ENCODE assay signal across 12 mouse cellular contexts in genomic region chr4:13248406-13249005, GRCm38 (mm10).
A peak's percentile ranks its signal among the peaks of the same experiment; 100 is the strongest.
DNase-seq lines count a peak whose midpoint lies in the region; ATAC-seq and TF ChIP-seq lines count a peak whose summit lies in the region.
"Had no signal": no experiment of that assay in that cellular context is flagged by ENCODE, and none has a peak within 500 bp of the region (broad histone marks: within the 10 kb centered on the region; RNA-seq: fewer than 3 reads in every experiment).

No protein-coding gene starts in this region.

- H3K27ac ChIP-seq in hindbrain, embryonic 15.5 days (replicated peaks): no peak overlapping the region
- H3K27ac ChIP-seq in hindbrain, embryonic 11.5 days (ENCODE audit: low read depth, low read length): no peak overlapping the region
- no peak overlapping the region for H3K27ac ChIP-seq in hindbrain, postnatal 0 days
- H3K27ac ChIP-seq in neural tube, embryonic 14.5 days (ENCODE audit: low read depth, low read length): no peak overlapping the region
- no peak overlapping the region for H3K27ac ChIP-seq in limb, embryonic 10.5 days
- H3K27ac ChIP-seq: stomach, embryonic 15.5 days had no signal

- H3K36me3 ChIP-seq in hindbrain, embryonic 15.5 days: no peaks in the 10 kb centered on the region
- no peaks in the 10 kb centered on the region for H3K36me3 ChIP-seq in hindbrain, embryonic 11.5 days (ENCODE audit: control insufficient read depth, insufficient read depth, low read length)
- no peaks in the 10 kb centered on the region for H3K36me3 ChIP-seq in hindbrain, postnatal 0 days (ENCODE audit: insufficient read depth, low read length)
- no peaks in the 10 kb centered on the region for H3K36me3 ChIP-seq in neural tube, embryonic 14.5 days (ENCODE audit: control insufficient read depth, insufficient read depth, low read length)
- no peaks in the 10 kb centered on the region for H3K36me3 ChIP-seq in limb, embryonic 10.5 days
- H3K36me3 ChIP-seq: stomach, embryonic 15.5 days had no signal

- H3K27me3 ChIP-seq in hindbrain, embryonic 15.5 days: no peaks in the 10 kb centered on the region
- H3K27me3 ChIP-seq in hindbrain, embryonic 11.5 days (ENCODE audit: control insufficient read depth, insufficient read depth, low read length): no peaks in the 10 kb centered on the region
- H3K27me3 ChIP-seq in hindbrain, postnatal 0 days (ENCODE audit: insufficient read depth, low read length): no peaks in the 10 kb centered on the region
- H3K27me3 ChIP-seq in neural tube, embryonic 14.5 days (ENCODE audit: control insufficient read depth, insufficient read depth, low read length): no peaks in the 10 kb centered on the region
- H3K27me3 ChIP-seq in limb, embryonic 10.5 days (ENCODE audit: low read depth, poor library complexity, severe bottlenecking): no peaks in the 10 kb centered on the region
- H3K27me3 ChIP-seq: stomach, embryonic 15.5 days had no signal

- H3K9me3 ChIP-seq in hindbrain, embryonic 15.5 days: no peaks in the 10 kb centered on the region
- no peaks in the 10 kb centered on the region for H3K9me3 ChIP-seq in hindbrain, embryonic 11.5 days (ENCODE audit: control insufficient read depth, low read length)
- H3K9me3 ChIP-seq in hindbrain, postnatal 0 days (ENCODE audit: low read length): no peaks in the 10 kb centered on the region
- no peaks in the 10 kb centered on the region for H3K9me3 ChIP-seq in neural tube, embryonic 14.5 days (ENCODE audit: control insufficient read depth, low read length)
- no peaks in the 10 kb centered on the region for H3K9me3 ChIP-seq in limb, embryonic 10.5 days (replicated peaks)
- H3K9me3 ChIP-seq: stomach, embryonic 15.5 days had no signal

- no peak overlapping the region; the same call in 1 of the 2 replicates for H3K4me2 ChIP-seq in hindbrain, embryonic 15.5 days
- no peak overlapping the region for H3K4me2 ChIP-seq in hindbrain, embryonic 11.5 days (replicated peaks; ENCODE audit: low read depth, low read length)
- H3K4me2 ChIP-seq in hindbrain, postnatal 0 days (ENCODE audit: low read depth, low read length): peak overlapping the region; percentile 23; the same call in 1 of the 2 replicates
- H3K4me2 ChIP-seq in neural tube, embryonic 14.5 days (ENCODE audit: low read depth, low read length): no peak overlapping the region
- H3K4me2 ChIP-seq: stomach, embryonic 15.5 days had no signal

- 64% methylated on average over 19 of the region's 19 CpGs for WGBS in hindbrain, embryonic 15.5 days
- 94% methylated on average over 19 of the region's 19 CpGs for WGBS in hindbrain, embryonic 11.5 days
- 56% methylated on average over 19 of the region's 19 CpGs for WGBS in hindbrain, postnatal 0 days
- WGBS in neural tube, embryonic 14.5 days: 77% methylated on average over 19 of the region's 19 CpGs
- WGBS in limb, embryonic 10.5 days: 94% methylated on average over 19 of the region's 19 CpGs

- no peak overlapping the region for H3K4me3 ChIP-seq in hindbrain, embryonic 15.5 days
- H3K4me3 ChIP-seq in hindbrain, embryonic 11.5 days (ENCODE audit: low read depth, low read length): no peak overlapping the region
- no peak overlapping the region for H3K4me3 ChIP-seq in hindbrain, postnatal 0 days (ENCODE audit: low read length)
- H3K4me3 ChIP-seq in neural tube, embryonic 14.5 days (ENCODE audit: low read depth, low read length): no peak overlapping the region
- H3K4me3 ChIP-seq in limb, embryonic 10.5 days: no peak overlapping the region
- H3K4me3 ChIP-seq: stomach, embryonic 15.5 days had no signal

- DNase-seq in hindbrain, embryonic 11.5 days (ENCODE audit: low spot score): no peak
- DNase-seq in cerebellum, adult 11 months: peak; percentile 87
- DNase-seq in hindbrain, postnatal 0 days (ENCODE audit: low spot score): peak; percentile 83
- DNase-seq in embryo, embryonic 10 days (ENCODE audit: low spot score): no peak
- DNase-seq in limb, embryonic 10.5 days (ENCODE audit: low spot score): no peak
- DNase-seq in adrenal gland, postnatal 25 days: no peak
- DNase-seq: kidney, postnatal 14 days; lung, postnatal 14 days had no signal

- no peak for TF ChIP-seq CTCF in hindbrain, postnatal 0 days (IDR thresholded peaks at IDR 0.05; ENCODE audit: low read depth)

- peaks cover 9% of the 10 kb centered on the region for H3K4me1 ChIP-seq in hindbrain, embryonic 15.5 days (replicated peaks)
- H3K4me1 ChIP-seq in hindbrain, embryonic 11.5 days (replicated peaks; ENCODE audit: control insufficient read depth, insufficient read depth, low read length): no peaks in the 10 kb centered on the region
- H3K4me1 ChIP-seq in hindbrain, postnatal 0 days (ENCODE audit: insufficient read depth, low read length): no peaks in the 10 kb centered on the region
- H3K4me1 ChIP-seq in neural tube, embryonic 14.5 days (ENCODE audit: control insufficient read depth, insufficient read depth, low read length): no peaks in the 10 kb centered on the region
- H3K4me1 ChIP-seq in limb, embryonic 10.5 days: peaks cover 7% of the 10 kb centered on the region
- H3K4me1 ChIP-seq: stomach, embryonic 15.5 days had no signal

- no peak overlapping the region for H3K9ac ChIP-seq in hindbrain, embryonic 15.5 days
- H3K9ac ChIP-seq in hindbrain, embryonic 11.5 days (ENCODE audit: low read depth, low read length): no peak overlapping the region
- H3K9ac ChIP-seq in hindbrain, postnatal 0 days (replicated peaks; ENCODE audit: low read length): no peak overlapping the region
- no peak overlapping the region for H3K9ac ChIP-seq in neural tube, embryonic 14.5 days (replicated peaks; ENCODE audit: low read depth, low read length)
- H3K9ac ChIP-seq: stomach, embryonic 15.5 days had no signal

- peak; percentile 87 for ATAC-seq in hindbrain, embryonic 15.5 days (ENCODE audit: low FRiP score, low read depth)
- ATAC-seq in hindbrain, embryonic 11.5 days (ENCODE audit: low FRiP score): no peak
- ATAC-seq in hindbrain, postnatal 0 days: peak; percentile 92
- peak; percentile 49 for ATAC-seq in neural tube, embryonic 14.5 days (ENCODE audit: low read depth)
- ATAC-seq: CD4-positive, CD25-positive, alpha-beta regulatory T cell, adult 4 months had no signal

Comparison
In these comparisons a context has a peak if more than half of its experiments do, and no peak if none do; other contexts are left out.
1. DNase-seq: peak in cerebellum, adult 11 months (single experiment) and hindbrain, postnatal 0 days (single experiment); none in hindbrain, embryonic 11.5 days (single experiment), embryo, embryonic 10 days (single experiment), limb, embryonic 10.5 days (single experiment) and adrenal gland, postnatal 25 days (single experiment).